Mouse (Mus musculus) cerebellum, postnatal 4 days (tissue): Measurements from ENCODE around the gene Zfp60.
A peak's percentile ranks its signal among the peaks of the same experiment; 100 is the strongest.

Source experiments
- DNase-seq, 2 experiments: peaks; one replicate each; pipeline ENCODE4 v3.0.0; 2022; ENCODE audit warnings: low spot score in 2 of 2, mixed read lengths in 1 of 2

The Zfp60 gene

GRCm38 (mm10) chr7:27731281-27731883 is at the start of gene Zfp60:
TSS of gene Zfp60 (plus strand) at chr7:27731389.
- DNase-seq: peak; percentile 74 to 86

GRCm38 (mm10) chr7:27683218-27683617 is 48.0 kb upstream of the Zfp60 start:
- no peak for DNase-seq

- no peak for DNase-seq
Observed at GRCm38 (mm10) chr7:27685220-27685619, 46.0 kb upstream of the Zfp60 start.

GRCm38 (mm10) chr7:27685681-27686080 is 45.5 kb upstream of the Zfp60 start:
- no peak for DNase-seq

GRCm38 (mm10) chr7:27687043-27687442 is 44.1 kb upstream of the Zfp60 start:
- no peak for DNase-seq

- DNase-seq: no peak
Observed at GRCm38 (mm10) chr7:27687836-27688235, 43.4 kb upstream of the Zfp60 start.

GRCm38 (mm10) chr7:27688246-27688788 is 42.9 kb upstream of the Zfp60 start:
- no peak for DNase-seq

- DNase-seq: peak; percentile 58 to 77
Observed at GRCm38 (mm10) chr7:27688815-27689612, 42.2 kb upstream of the Zfp60 start, which contains the start of gene Zfp607b. TSS of gene Zfp607b (plus strand) at chr7:27689340.

GRCm38 (mm10) chr7:27691076-27691475 is 40.1 kb upstream of the Zfp60 start:
- peak in 1 of 2 experiments; percentile 52 for DNase-seq

GRCm38 (mm10) chr7:27696711-27697110 is 34.5 kb upstream of the Zfp60 start:
- DNase-seq: no peak

GRCm38 (mm10) chr7:27710402-27710801 is 20.8 kb upstream of the Zfp60 start:
- DNase-seq: no peak

GRCm38 (mm10) chr7:27721951-27722350 is 9.2 kb upstream of the Zfp60 start:
- DNase-seq: no peak

- DNase-seq: peak in 1 of 2 experiments; percentile 37
Observed at GRCm38 (mm10) chr7:27725566-27726538, 5.3 kb upstream of the Zfp60 start.

- DNase-seq: no peak
Observed at GRCm38 (mm10) chr7:27727471-27727870, 3.7 kb upstream of the Zfp60 start.

- no peak for DNase-seq
Observed at GRCm38 (mm10) chr7:27731946-27732345, 757 bp downstream of the Zfp60 start.

GRCm38 (mm10) chr7:27732508-27732907 is 1.3 kb downstream of the Zfp60 start:
- no peak for DNase-seq

- no peak for DNase-seq
Observed at GRCm38 (mm10) chr7:27735457-27735856, 4.3 kb downstream of the Zfp60 start.

GRCm38 (mm10) chr7:27756351-27757047 is 25.3 kb downstream of the Zfp60 start:
- no peak for DNase-seq

GRCm38 (mm10) chr7:27757048-27757375 is 25.8 kb downstream of the Zfp60 start:
- no peak for DNase-seq

- DNase-seq: no peak
Observed at GRCm38 (mm10) chr7:27765176-27765886, 34.1 kb downstream of the Zfp60 start.

GRCm38 (mm10) chr7:27789306-27789705 is 58.1 kb downstream of the Zfp60 start:
- DNase-seq: no peak
